Mouse (Mus musculus): ENCODE measurements at regions not wholly inside any gene's neighbourhood (a gene's known extent, or its start where the extent isn't known, plus 50 kb on each side); places are given as distances from the start of the nearest gene placed in this dataset.

- TF ChIP-seq CTCF (IDR thresholded peaks at IDR 0.05; ENCODE audit: low read depth), result no peak
- TF ChIP-seq EP300 (IDR thresholded peaks at IDR 0.05; ENCODE audit: low read depth), result no peak
These were observed 696.6 kb upstream of the Tbl1xr1 start for GRCm38 (mm10) chr3:21379816-21380215.

All from heart, postnatal 0 days (tissue).